Mouse (Mus musculus) right cerebral cortex, adult 18-20 months (tissue): ENCODE measurements around the gene BC035947.

Experiments
- DNase-seq: peaks from one replicate; pipeline ENCODE4 v3.0.0; 2022; ENCODE audit warnings: mixed read lengths

BC035947 gene

DNA sequence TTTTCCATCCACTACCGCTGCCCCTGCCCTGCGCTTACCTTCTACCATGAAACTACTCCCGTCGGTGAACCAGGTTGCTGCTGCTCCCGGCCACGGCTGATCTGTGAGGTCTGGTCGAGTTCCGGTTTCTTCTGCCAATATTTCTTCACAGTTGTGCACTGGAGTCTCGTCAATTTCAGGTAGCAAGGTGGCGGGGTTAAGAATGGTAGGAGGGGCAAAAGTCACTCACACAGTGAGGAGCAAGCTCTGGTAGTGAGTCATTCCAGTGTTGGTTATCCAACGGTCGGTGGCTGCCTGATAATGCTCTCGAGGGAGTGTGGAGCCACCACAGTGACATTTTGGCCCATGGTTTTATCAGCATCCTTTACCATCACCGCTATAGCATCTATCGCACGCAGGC, 10.9 kb downstream of the BC035947 start:
- DNase-seq: no peak

DNA sequence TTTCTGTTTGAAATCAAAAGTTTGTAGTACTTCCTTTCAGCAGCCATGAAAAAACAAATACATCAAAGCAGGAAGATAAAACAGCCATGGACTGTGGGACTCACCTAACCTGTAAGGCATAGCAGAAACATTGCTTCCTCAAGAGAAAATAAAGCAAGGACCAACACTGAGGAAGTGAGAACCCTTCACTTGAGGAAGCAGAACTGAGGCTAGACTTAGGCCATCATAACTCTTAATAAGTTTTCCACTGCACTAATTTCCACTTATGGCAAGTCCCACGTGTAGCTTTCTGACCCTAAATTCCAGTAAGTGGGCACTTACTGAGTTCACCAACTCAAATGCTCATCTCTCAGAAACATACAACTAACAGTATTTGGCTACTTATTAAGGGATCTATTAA, 21.8 kb downstream of the BC035947 start:
- no peak for DNase-seq

DNA sequence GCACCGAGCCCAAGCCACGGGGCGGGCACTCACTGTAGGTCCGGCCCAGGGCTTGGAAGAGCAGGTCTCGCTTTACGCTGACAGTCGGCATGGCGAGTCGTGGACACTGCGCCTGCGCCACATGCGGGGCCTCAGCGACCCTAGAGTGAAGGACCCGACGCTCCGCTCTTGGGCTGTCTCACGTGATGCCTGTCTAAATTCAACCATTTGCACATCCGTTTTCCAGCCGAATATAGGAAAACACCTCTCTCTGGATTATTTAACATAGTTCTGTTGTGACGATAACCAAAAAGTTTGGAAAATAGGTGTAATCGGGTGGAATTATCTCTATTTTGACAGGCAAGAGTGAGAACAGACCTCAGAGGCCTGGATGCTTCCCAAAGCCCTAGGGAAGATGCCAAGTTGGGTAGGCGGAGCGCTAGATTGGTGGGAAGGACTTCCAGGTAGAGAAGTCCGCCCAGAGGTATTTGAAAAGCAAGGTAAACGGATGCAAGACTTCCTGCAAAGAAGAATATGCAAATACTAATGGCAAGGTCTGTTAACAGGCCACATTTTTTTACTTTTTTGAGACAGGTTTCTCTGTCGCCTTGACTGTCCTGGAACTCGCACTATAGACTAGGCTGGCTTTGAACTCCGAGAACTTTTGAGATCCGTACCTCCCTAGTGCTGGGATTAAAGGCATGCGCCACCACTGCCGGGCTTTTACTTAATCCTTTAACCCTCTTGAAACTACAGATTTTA, 23.0 kb downstream of the BC035947 start, which contains the start of gene Farsb:
Gene Farsb, minus strand, starts transcription at position 146 of the 741 bp plus-strand sequence.
- peak; percentile 86 for DNase-seq

DNA sequence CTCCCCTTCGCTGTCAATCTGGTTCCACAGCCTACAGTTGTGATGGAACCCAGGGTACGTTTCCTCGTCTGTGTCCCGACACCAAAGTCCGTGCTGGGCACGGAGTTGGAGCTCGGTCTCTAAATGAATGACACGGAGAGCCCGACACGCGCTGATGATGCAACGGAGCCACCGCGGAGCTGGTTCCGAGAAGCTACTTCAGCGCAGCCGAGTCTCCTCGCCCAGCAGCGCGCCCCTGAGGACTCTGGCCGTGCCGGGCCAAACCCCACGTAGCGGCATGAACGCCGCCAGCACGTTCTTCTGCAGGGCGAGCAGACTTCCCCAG, 23.6 kb downstream of the BC035947 start:
- DNase-seq: no peak

DNA sequence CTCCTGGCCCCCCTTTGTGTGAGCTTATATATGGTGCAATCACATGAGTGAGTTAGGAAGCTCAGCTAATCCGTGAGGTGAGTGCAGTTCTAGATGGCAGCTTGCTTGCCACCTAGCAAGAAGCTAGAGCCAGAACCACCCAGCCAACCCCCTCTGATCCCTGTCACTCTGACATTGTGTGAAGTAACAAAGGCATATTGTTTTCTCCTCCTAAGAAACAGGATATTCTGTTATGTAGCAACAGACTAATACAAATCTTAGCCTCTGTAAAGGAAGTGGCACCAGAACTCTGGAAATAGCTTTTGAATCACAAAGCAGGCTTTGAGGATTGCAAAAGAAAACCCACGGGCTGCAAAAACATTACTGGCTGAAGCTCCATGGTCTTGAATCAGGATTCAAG, 27.6 kb downstream of the BC035947 start:
- DNase-seq: no peak

DNA sequence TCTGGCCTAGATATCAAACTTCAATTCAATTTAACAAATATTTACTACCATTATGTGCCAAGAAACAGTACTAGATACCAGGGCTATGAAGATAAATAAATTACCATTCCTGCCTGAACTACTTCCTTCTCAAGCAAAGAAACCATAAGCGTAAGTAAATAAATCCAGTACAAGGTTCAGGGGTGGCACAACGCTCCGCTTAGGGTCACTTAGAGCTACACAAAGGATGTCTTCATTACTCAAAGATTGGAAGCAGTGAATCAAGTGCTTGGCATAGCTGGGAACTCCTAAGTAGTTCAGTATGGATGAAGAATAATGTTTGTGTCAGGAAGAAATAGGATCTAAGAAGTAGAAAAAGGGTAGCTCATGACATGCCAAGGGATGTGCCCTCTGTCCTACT, 28.5 kb downstream of the BC035947 start:
- DNase-seq: no peak

DNA sequence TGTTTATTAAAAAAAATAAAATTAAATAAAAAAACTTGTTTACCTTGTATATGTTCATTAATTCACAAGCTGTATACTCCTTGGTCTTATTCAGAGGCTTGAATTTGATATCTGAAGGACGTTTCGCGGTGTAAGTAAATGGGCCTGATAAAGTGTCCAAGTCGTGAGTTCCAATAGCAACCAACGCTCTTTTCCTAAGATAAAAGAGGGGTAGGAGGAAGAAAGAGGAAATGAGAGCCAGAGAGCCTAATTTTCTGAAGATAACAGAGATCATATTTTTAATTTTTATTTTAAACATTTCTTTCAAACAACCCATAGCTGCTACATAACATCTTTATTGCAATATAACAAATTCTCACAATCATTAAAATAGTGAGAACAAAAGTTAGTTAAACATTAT, 39.5 kb downstream of the BC035947 start:
- no peak for DNase-seq

DNA sequence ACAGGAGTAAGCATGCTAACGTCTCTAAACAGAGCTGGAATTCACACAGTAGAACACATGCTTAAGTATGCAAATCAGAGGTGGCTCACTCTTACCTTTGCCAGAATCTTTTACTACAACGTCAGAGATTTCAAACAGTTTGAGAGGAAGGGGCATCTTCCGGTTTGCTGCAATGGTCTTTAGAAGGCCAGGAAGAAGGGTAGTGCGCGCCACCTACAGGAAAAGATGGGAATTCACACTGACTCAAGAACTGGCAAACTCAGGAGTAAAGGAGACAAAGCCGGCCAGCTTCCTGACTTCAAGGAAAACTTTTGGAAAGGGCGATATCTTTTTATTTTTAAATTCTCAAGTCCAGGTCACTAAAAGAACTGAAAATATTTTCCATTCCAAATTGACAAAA, 57.3 kb downstream of the BC035947 start:
- peak; percentile 31 for DNase-seq

DNA sequence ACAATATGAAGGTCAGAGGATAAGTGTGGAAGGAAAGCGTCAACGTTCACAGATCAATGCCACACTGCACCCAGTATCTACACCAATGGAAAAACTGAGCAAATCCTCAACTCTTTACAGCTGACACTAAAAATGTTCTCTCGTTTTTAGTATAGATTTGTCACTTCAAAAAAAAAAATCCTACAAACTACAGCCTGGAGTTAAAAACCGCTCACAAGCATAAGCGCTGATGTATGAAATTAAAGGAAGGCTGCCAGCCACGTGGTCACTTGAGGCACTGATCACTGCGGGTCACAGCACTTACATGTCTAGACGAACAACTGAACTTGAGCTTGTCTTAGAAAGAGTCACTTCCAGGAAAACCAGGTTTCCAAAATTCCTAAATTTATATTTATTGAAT, 58.1 kb downstream of the BC035947 start:
- no peak for DNase-seq

DNA sequence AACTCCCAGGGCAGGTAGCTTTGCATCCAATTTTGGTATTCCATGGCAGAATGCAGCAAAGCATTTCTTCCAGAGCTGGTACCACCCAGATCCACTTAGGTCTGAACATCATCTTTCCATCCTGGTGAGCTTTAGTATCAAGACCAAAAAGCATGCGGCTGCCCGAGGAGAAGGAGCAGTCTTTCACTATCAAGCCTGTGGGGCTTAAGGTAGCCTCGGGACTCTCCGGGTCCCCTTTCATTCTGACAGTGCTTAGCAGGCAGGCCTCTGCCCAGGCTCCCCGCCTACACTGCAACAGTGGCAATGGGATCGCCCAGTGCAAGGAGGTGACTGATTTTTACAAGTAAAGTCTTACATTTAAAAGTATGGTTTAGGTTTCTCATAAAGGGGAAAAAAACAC, 59.4 kb downstream of the BC035947 start:
- no peak for DNase-seq

DNA sequence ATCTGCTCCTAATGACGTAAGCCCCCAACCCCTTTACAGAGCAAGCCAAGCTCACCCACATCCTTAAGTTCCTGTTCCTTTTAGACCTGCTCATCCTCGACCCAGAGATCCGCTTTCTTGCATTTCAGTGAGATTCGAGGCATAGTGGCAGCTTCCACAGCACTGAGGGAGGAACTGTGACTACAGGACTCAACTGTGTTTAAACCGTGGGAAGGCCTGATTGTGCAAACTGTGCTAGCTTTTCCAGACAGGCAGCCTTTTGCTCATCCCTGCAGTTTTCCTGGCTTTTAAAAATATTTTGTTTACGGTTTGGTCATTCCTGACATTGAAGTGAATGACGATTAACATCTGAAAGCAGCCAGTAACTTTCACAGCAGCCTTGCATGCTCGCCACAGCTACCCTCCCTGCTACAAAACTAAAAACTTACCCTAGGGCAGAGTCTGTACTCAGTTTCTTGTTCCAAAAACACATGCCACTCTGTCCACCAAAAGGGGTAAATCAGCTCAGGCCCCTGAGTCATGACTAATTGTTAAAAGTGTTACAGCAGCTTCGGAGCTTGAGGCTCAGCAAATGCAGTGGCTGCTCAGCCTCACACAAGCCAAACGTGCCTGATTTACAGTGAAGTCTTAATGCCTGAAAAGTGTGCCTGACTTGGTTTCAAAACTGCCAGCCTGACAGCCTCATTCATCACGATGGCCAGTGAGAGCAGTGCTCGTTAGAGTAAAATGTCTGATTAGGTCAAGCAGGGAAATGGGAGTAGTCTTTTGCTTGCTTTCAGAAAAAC, 60.7 kb downstream of the BC035947 start:
- peak; percentile 24 for DNase-seq

DNA sequence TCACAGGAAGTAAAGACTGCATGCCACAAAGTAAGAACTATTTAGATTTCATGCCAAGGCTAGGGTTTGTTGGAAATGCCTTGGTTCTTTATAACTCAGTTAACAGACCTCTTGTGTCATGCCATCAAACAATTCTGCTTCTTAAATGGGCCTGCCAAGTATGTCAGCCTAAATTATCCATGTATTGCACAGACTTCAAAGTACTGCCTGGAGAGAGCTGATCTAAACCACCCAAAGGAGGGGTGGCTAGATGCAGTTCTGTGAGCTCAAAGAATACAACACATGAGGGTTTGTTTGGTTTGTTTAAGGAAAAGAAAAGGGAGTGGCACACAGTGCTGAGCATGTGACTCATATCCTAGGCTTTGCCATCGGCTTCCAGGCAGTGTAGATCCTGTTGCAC, 63.9 kb downstream of the BC035947 start:
- DNase-seq: no peak
